Mouse (Mus musculus): Measurements from ENCODE around the gene Castor1.
"Not testable (repeated sequence)": the region's sequence is repeated elsewhere in the genome, so short reads cannot be mapped to it uniquely, and the experiment has no call there.

The Castor1 gene

GRCm38 (mm10) chr11:4217914-4218629 lies at the start of gene Castor1:
TSS of gene Castor1 (plus strand) at chr11:4218225.
- ATAC-seq (ENCODE audit: insufficient number of reproducible peaks, low FRiP score, low TSS enrichment) = no peak

DNA sequence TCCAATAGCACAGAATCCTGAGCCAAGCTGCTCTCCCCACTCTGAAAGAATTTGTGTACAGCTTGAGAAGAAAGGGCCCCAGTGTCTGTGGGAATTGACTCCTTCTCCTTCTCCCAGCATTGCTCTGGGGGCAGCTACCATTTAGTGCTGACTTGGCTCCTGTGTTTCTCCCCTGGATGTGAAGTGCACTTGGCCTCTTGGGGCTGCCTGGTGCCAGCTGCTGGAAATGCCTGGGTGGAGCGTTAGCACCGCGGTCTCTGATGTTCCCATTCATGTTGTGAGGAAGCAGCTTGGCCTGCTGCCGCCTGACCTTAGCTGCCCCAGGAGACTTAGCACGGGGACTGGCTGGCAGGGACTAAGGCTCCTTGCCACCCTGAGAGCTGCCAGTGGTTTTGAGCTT lies 43.4 kb upstream of the Castor1 start:
- no peak for ATAC-seq (ENCODE audit: insufficient number of reproducible peaks, low FRiP score, low TSS enrichment)

GRCm38 (mm10) chr11:4177716-4178115 lies 40.3 kb upstream of the Castor1 start:
- ATAC-seq (ENCODE audit: insufficient number of reproducible peaks, low FRiP score, low TSS enrichment) = no peak

DNA sequence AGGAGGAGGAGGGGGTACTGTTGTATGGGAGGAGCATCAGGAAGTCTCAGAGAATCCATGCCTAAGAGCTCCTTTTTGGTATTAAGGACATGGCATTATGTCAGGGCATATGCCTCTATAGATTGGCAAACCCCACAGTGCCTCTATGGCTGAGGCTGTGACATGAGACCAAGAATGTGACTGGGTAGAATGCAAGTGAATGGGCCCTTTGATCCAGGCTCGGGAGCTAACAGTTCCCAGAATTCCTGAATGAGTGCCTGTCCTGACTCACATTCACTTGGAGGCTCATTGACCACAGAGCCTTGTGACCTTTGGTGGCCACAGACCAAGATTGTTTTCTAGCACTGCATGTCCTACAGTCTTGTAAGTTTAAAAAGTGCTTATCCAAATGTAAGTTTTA lies 36.0 kb upstream of the Castor1 start:
- ATAC-seq (ENCODE audit: insufficient number of reproducible peaks, low FRiP score, low TSS enrichment) = no peak

GRCm38 (mm10) chr11:4183511-4183910 lies 34.5 kb upstream of the Castor1 start:
- ATAC-seq (ENCODE audit: insufficient number of reproducible peaks, low FRiP score, low TSS enrichment) = no peak

DNA sequence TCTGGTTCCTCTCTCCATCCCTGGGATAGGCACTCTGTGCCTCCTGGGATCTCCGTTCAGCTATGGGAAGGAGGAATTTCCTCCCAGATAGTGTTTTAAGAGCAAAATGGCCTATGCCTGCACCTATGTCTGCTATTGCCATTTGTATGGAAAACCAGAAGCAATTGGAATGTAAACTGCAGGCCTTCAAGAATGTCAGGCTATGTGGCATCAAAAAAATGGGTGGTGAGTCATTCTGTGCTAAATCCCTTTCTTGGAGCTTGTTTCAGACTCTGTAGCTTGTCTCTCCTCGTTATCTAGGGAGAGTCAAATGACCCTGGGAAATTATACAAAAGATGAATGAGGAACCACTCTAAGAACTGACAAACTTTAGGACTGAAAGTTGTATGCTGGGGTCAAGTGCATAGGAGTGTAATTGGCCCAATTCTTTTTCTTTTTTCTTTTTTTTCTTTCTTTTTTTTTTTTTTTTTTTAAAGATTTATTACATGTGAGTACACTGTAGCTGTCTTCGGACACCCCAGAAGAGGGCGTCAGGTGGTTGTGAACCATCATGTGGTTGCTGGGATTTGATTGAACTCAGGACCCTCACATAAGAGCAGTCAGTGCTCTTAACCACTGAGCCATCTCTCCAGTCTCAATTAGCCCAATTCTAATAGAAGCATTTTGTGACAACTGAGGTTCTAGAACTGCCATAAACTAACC lies 33.6 kb upstream of the Castor1 start:
- ATAC-seq (ENCODE audit: insufficient number of reproducible peaks, low FRiP score, low TSS enrichment) = no peak

DNA sequence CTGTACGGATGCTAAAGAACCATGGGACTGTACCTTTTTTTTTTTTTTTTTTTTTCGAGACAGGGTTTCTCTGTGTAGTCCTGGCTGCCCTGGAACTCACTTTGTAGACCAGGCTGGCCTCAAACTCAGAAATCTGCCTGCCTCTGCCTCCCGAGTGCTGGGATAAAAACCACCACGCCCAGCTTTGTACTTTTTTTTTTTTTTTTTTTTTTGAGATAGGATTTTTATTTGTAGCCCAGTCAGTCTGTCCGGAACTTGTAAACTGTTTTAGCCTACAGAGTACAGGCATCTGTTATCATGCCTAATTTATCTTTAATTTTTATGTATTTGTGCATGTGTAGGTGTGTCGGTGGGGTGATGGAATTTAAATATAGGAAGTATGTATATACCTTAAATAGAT lies 32.5 kb upstream of the Castor1 start:
- not testable (repeated sequence) for ATAC-seq (ENCODE audit: insufficient number of reproducible peaks, low FRiP score, low TSS enrichment)

GRCm38 (mm10) chr11:4186486-4187317 lies 31.3 kb upstream of the Castor1 start, which contains the start of gene Tbc1d10a:
TSS of gene Tbc1d10a (plus strand) at chr11:4186789.
- ATAC-seq (ENCODE audit: insufficient number of reproducible peaks, low FRiP score, low TSS enrichment) = peak; percentile 98

- no peak for ATAC-seq (ENCODE audit: insufficient number of reproducible peaks, low FRiP score, low TSS enrichment)
Observed at GRCm38 (mm10) chr11:4187318-4187700, 30.7 kb upstream of the Castor1 start.

- ATAC-seq (ENCODE audit: insufficient number of reproducible peaks, low FRiP score, low TSS enrichment) = no peak
Observed at GRCm38 (mm10) chr11:4189182-4189581, 28.8 kb upstream of the Castor1 start.

GRCm38 (mm10) chr11:4190677-4191076 lies 27.3 kb upstream of the Castor1 start:
- no peak for ATAC-seq (ENCODE audit: insufficient number of reproducible peaks, low FRiP score, low TSS enrichment)

DNA sequence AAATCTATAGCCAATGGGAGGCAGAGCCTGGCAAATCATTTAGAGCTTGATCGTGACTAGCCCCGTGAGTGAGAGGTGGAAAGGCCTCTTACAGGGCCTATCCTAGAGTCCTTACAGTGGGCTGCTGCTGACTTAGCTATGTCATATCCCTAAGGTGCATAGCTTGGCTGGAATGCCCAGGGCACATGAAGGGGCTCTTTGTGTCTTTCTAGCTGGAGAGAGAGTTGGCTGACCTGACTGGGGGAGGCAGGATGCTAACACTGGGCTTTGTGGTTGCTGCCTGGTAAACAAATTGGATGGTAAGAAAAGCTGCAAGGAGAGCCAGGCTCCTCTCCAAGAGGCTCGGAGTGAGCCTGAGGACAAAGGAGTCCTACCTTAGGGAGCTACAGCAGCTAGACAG lies 25.3 kb upstream of the Castor1 start:
- no peak for ATAC-seq (ENCODE audit: insufficient number of reproducible peaks, low FRiP score, low TSS enrichment)

DNA sequence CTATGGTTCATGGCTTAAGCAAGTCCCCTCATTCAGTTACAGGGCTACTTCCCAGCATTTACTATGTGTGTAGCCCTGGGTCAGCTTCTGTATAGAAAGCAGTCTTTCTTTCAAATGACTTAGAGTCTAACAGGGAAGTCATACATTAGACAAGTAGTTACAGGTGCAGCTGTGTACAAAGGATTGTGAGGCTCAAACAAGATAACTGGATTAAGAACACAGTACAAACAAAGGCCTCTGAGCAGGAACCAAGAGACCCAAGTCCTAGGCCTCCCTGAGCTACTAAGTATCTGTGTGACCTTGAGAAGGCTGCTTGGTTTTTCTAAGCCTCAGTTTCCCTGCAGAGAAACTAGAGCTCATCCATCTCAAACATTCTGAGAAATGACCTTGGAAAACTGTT lies 24.6 kb upstream of the Castor1 start:
- no peak for ATAC-seq (ENCODE audit: insufficient number of reproducible peaks, low FRiP score, low TSS enrichment)

DNA sequence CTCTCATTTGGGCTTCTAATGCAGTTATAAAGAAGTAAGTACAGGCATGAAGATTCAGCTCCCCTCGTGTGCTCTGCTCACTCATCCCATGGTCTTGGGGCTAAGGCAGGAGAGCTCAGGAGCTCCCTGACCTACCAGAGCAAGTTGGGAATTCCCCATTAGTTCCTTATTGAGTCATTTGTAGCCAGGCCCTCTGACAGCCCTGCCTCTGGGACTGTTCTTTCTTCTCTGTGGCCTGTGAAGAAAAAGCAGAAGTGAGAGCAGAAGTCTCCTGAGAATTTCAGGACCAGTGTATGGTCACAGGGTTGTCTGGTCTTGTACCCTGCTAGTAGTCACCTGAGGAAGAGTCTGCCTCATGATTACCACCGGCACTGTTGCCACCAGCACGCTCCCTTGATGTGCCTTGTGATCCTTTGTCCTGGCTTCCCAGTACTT lies 22.4 kb upstream of the Castor1 start:
- ATAC-seq (ENCODE audit: insufficient number of reproducible peaks, low FRiP score, low TSS enrichment) = no peak

DNA sequence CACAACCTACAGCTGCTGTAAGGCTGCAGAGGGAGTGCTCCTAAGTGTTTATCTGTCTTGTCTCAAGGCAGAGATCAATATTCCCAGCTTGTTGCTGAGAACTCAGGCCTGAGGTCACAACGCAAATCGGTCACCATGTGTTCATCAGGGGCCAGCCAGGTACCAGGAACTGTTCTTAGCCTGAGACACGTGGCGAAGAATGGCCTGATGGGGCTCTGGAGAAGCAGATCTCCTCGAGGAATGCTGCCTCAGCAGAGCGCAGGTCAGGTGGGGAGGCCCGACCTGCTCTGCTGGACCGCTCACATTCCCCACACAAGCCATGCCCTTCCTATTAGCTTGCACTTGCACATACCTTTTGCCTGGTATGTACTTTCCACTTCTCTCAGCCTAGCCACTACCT lies 21.4 kb upstream of the Castor1 start:
- ATAC-seq (ENCODE audit: insufficient number of reproducible peaks, low FRiP score, low TSS enrichment) = no peak

DNA sequence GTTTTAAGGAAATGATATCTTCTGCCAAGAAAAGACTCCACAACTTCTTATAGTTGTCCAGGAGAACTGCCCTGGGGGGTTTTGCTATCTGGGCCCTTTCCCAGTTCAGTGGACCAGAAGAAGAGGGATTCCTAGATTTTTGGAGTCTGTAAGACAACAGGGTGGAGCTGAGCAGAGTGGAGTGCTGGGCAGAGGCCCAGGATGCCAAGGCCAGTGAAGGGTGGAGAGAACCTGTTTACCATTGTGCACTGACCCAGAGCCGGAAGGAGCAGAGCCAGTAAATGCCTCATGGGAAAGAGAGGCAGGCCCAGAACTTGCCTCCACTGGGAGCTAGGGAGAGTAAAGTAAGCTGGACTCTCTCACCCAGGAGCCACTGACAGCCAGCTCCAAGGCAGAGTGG lies 20.3 kb upstream of the Castor1 start:
- ATAC-seq (ENCODE audit: insufficient number of reproducible peaks, low FRiP score, low TSS enrichment) = no peak

- ATAC-seq (ENCODE audit: insufficient number of reproducible peaks, low FRiP score, low TSS enrichment) = no peak
Observed at GRCm38 (mm10) chr11:4201981-4202700, 15.9 kb upstream of the Castor1 start.

DNA sequence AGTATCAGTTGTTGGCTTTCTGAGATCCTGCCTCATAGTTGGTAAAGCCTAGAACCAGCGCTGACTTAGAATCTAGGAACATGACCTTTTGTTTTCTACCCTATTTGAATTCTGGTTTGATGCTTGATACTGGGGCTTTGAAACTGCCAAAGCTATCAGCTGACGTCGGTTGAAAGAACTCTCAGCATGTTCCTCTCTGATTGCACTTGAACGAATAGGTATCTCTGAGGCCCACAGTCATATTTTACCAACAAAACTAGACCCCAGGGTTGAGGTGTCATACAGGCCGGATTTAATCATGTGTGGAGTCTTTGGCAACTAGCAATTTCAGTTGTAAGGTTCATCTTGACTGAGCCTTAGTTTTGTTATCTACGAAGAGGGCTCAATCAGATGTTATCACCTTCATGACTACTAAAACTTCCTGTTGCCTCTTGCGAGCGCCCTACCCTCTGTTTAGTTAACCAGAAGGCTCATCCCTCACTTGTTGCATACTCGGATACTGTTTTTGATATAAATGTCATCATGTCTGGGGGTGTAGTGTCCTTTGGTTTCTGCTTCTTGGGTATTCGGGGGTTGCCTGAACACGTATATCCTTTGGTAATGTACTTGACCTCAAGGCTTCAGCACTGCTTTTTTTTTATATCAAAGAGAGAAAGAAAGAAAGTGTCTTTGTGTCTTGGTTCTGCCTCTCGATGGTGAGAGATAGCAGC lies 14.9 kb upstream of the Castor1 start:
- ATAC-seq (ENCODE audit: insufficient number of reproducible peaks, low FRiP score, low TSS enrichment) = no peak

- no peak for ATAC-seq (ENCODE audit: insufficient number of reproducible peaks, low FRiP score, low TSS enrichment)
Observed at GRCm38 (mm10) chr11:4203705-4204074, 14.3 kb upstream of the Castor1 start.

DNA sequence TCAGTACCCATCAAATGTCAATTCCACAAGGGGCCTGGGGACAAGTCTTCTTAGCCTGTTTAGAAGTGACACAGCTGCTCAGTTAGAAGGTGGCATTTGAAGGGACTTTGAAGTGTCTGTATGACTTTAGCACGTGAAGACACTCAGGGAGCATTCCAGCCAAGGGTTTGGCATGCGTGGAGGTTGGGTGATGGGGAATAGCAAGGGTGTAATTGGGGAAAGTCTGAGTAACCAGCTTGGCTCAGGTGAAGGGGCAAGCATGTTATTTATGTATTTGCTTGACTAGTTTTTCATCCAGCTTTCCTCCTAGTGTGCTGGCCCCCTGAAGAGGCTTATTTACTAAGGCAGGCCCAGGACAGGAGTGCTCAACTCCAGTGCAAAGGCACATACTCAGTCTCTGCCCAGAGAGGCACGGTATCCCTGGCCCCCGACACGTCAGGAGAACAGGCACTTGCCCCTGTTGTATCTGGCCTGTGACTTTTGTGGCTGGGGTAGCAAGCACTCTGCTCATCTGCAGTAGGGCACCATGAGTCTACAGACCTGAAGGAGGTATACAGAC lies 12.8 kb upstream of the Castor1 start:
- no peak for ATAC-seq (ENCODE audit: insufficient number of reproducible peaks, low FRiP score, low TSS enrichment)
